Mouse (Mus musculus): ENCODE measurements around the gene Btg4.
A peak's percentile ranks its signal among the peaks of the same experiment; 100 is the strongest.
"Not testable (repeated sequence)": the region's sequence is repeated elsewhere in the genome, so short reads cannot be mapped to it uniquely, and the experiment has no call there.

Btg4 gene

DNA sequence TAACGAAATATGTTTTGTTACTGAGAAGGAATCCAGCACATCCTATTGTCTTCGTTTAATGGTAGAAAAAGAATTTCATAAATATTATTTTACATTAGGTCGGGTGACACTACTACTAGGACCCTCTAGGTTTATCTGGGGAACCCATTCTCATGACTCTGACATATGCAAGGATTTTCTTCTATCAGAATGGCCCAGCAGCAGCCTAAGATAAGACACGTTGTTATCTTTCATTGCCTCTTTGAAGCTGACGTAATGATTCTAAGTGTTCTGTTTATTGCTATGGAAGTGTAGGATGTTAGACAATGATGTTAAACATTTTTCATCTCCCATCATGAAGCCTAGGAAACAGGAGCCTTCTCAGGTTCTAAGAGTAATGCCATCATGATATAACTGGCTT is 33.0 kb downstream of the Btg4 start:
- DNase-seq (ENCODE audit: low spot score) = no peak

DNA sequence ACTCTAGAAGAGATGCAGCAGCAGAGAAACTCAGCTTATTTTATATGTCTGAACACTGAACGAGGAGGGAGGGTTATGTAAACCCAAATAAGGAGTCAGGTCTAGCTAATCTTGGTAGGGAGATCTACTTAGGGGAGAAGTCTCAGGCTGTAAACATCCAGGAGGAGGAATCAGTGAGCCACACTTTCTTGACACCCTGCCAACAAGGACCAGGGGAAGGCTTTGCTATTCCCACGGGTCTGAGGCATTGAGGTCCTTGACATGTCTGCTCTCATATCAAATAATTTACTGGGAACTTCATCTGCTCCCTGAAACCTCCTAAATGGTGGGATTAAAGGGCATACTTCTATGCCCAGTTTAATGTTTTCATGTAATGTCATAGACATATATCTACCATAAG is 35.6 kb downstream of the Btg4 start:
- DNase-seq (ENCODE audit: low spot score) = peak; percentile 32

DNA sequence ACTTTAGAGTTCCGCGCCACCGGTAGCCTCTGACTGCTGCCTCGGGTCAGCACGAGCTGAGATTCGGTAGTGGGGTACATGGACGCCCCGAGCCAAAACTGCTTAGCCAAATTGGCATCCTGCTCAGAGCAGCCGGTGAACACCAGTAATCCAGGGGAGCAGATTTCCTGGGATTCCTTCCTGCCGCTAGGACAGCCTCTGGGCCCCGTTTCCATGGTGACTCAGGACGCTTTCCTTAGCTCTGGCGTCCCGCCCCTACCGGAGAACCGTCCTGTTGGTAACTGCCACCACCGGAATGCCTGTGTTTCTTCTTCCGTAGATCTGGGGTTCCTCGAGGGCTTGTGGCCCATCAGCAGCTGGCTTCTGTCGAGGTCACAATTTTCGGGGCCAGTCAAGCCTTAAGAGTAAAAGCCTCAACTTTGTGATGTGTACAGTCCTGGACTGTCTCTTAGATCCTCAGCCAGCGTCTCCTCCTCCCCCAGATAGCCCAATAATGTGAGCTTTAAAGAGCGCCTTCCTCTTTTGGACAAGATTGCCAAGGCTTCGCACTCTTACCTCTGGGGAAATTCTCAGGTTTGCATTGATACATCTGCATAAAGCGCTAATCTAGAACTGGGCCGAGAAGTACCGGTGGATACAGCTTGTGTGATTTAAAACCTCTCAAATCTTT is 41.2 kb downstream of the Btg4 start, which contains the start of gene 4833427G06Rik:
4833427G06Rik (minus strand) TSS at position 323 of the 670 bp plus-strand sequence.
- no peak for DNase-seq (ENCODE audit: low spot score)

DNA sequence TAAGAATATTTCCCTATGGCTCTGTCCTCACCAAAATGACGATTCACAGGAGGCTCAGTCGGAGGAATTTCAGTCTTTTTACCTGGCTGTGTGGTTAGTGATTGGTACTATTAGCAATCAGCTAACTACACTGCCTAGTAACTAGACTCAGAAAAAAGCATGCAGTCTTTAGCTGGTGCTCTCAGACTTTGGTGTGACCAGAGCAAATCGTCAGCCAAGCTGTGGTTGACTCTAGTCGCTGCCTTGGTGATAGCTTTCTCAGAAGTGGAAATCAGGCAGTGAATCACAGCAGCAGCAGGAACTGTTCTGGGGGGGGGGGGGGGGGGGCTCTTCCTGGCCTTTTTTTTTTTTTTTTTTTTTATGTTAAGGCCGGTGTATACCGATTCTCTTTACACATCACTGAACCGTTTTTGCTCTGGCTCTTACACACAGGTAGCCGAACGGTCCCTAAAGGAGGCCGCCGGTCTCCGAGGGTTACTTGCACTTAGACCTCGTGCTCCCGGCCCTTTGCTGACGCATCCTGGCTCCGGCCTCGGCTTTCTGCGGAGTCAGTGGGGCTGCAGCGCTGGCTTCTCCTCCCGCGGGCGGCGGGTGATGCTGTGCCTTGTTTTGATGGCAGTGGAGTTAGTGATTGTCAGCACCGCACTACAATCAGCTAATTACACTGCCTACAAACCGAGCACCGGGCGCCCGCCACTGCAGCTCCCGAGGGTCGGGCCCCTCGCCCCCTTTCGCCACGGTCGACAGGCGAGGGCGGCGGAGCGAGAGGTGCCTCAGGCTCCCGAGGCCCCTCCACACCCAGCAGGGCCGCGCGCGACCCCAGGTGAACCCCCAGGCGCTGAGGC is 42.5 kb downstream of the Btg4 start:
- DNase-seq (ENCODE audit: low spot score) = peak; percentile 64

DNA sequence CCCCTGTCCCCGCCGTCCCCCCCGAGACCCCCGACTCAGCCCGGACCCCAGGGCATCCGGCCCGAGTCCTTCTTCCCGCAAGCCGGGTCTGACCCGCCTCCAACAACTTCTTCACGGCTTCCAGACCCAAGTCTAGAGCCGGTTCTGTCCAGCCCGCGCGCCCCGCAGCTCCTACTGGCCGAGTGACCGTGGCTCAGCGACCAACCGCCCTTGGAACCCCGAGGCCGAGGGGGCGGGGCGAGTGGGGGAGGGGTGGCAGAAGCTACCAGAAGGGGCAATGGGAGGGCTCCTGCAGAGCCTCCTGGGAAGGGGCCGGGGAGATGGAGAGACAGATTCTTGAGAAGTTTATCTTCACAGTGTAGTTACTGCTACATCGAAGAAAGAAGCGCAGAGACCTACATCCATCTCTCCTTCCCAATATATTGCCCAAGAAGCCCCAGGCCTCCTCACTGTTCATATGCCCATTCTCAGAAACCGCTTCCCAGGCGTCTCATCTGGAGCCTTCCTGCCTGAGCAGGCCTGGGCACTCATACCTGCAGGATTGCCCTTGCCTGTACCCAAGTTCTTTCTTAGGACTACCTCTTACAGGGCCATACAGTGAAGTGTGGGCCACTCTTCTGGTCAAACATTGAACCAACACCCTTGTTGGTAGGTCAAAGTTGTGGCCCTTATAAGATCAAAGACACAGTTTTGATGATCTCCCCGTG is 43.3 kb downstream of the Btg4 start:
- DNase-seq (ENCODE audit: low spot score) = peak; percentile 62

DNA sequence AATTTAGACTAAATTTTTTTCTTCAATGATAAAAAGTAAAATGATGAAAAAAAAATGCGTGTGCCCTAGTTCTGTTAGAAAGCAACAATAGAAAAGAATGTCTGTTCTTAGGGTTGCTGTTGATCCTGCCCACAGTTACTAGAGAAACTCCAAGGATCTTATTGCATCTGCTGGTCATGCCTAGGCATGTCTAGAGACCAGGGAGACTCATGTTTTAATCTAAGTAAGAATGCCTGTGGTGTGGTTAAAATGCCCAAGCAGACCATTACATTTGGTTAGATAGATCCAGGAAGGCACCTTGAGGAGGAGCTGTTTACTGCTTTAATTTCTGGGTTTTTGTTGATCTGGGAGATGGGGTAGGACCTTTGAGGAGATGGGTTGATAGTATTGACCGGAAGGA is 45.0 kb downstream of the Btg4 start:
- DNase-seq (ENCODE audit: low spot score) = no peak

DNA sequence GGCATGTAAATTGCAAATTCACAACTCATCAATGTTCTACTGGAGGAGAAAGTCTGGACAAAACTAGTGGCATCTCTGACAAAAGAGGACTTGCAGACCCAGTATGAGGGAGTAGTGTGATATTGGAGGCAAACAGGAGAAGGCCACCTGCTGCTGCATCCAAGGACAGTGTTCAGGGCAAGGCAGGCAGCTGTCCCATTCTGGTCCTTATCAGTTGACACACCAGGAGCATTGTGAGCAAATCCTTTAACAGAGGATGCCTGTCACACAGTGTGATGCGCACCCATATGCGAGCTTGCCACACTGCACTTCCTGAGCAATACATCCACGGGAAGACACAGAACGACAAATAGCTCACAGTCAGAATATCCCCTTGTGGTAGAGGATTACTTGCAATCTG is 54.1 kb downstream of the Btg4 start:
- no peak for DNase-seq (ENCODE audit: low spot score)

DNA sequence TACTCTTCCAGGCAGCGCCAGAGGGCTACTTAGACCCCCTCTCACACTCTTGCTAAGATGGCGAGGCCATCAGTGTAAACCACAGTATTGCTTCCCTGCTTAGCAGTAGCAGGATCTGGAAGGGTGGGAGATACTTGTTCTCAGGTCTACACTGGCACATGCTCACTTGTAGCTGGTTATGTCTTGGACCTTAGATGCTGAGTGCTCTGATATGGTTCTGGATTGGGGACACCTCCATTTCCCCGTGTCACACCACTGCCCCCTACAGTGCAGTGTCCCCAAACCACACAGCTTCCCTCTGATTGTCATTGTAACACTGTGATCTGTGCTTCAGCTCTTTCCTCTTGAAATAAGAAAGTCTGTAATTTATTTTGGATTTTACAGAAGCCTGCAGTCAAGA is 76.3 kb downstream of the Btg4 start:
- no peak for DNase-seq (ENCODE audit: low spot score)

DNA sequence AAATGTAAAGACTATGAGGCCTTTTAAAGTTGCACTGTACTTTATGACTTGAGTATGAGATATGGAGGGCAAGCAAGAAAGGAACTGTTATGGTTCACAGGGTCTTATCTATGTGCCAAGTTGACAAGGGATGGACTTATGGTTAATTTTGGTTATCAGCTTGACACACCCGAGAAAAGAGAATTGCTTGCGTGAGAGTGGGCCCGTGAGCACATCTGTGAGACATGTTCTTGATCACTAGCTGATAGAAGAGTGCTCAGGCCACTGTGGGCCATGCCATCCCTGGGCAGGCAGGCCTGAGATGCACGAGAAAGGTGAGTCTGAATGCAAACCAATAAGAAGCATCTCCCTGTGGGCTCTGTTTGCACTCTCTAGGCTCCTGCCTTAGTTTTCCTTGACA is 76.7 kb downstream of the Btg4 start:
- DNase-seq (ENCODE audit: low spot score) = no peak

DNA sequence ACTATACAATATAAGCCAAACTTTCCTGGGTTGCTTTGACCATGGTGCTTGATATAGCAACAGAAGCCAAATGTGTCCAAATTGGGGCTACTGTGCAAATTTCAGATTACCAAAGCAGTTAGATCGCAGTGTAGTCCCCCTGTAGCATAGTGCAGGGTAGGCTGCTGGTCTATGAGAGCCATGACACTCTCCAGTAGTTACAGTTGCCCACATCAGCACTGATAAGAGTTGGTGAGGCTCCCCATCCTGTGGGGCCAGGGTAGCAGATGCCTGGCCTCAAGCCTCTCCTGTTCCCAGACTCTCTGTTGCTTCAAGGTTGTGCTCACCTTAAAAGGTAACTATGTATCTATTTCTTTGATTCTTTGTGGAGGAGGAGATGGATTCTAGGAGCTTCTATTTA is 77.1 kb downstream of the Btg4 start:
- DNase-seq (ENCODE audit: low spot score) = no peak

DNA sequence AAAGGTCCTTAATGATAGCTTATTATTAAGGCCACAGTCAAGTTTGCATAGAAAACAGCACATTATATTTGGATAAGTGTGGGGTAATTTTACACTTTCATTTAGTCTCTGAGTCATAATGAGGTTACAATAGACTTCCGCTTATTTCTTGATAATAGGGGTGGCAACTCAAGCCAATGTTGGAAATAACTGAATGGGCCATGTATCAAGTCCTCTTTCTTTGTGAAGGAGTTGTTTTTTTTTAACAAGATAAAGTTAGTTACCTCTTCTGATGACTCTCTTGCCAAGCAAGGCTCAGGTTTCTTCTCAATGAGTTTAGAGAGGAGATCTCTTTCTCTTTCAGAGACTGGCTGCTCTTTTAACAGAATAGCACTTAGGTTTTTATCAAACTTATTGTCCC is 77.6 kb downstream of the Btg4 start:
- DNase-seq (ENCODE audit: low spot score) = no peak

DNA sequence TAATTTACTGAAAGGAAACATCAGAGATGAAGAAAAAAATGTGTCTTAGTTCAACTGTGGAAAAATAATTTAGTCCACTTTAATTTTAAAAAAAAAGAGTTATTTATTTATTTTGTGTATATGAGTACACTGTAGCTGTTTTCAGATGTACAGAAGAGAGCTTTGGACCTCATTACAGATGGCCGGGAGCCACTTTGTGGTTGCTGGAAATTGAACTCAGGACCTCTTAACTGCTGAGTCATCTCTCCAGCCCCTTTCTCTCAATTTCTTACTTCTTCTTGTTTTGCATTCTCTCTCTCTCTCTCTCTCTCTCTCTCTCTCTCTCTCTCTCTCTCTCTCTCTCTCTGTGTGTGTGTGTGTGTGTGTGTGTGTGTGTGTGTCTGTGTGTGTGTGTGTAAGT is 78.7 kb downstream of the Btg4 start:
- not testable (repeated sequence) for DNase-seq (ENCODE audit: low spot score)

DNA sequence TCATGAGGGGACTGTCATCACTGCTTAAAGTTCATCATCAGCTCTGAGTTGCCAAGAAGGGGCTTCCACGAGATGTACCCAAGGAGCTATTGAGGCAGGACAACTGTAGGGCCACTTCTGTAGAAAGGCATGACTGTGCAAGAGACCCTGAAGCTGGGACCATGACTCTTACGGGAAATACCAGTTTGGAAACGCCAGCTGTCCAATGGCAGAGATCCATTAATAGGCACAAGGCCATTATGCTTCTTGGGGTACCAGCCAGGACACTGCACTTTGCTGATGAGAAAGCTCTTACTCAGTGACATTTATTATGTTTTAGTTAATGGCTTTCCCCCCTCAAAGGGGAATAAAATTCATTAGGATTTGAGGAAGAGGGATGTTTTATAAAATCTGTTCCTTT is 80.0 kb downstream of the Btg4 start:
- no peak for DNase-seq (ENCODE audit: low spot score)

DNA sequence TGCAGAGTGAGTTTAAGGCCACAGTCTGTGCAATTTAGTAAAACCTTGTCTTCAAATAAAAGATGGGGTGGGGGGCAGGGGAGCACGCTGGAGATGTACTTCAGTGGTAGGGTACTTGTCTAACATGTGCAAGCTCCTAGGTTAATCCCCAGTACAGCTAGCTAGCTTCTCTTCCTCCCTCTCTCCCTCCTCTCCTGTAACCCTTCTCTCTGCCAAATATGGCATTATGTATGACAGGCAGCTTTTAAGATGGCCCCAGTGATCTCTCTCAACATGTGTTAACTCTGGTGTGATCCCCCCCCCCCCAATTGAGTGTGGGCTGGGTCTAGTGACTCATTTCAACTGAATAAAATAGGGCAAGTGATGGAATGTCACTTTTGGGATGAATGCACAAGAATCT is 82.7 kb downstream of the Btg4 start:
- no peak for DNase-seq (ENCODE audit: low spot score)

DNA sequence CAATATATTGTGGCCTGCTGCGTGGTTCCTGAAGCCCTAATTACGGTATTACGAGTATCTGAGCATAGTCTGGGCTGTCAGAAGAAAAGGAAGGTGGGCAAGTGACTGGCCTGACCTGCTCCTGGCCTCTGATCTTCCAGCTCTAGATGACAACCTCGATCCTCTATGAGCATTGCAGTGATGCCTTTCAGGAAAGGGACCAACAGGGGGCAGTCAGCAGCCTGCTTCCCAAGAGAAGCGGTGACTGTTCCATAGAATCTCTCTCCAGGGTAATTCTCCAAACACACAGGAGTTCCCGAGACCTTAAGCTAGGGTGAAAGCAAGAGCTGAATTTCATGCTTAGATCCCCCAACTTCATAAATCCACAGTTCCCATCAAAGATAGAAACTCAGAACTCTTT is 83.5 kb downstream of the Btg4 start:
- no peak for DNase-seq (ENCODE audit: low spot score)

DNA sequence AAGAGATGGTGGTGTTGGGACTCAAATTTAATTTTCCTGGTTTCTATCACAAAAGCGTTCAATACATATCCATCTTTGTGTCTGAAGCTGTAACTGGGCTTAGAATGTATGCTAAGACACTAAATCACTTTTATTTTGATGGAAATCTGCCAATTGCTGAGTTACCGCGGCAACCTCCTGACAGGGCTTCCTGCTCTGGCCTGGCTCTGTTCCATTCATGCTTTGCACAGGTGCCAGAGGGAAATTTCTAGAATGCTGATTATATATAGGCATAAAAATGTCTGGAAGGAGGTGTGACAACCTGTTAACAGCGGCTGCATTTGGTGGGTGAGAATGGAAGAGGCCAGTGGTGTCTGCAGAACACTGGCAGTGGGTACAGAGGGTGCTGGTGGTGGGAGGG is 85.8 kb downstream of the Btg4 start:
- DNase-seq (ENCODE audit: low spot score) = peak; percentile 57

DNA sequence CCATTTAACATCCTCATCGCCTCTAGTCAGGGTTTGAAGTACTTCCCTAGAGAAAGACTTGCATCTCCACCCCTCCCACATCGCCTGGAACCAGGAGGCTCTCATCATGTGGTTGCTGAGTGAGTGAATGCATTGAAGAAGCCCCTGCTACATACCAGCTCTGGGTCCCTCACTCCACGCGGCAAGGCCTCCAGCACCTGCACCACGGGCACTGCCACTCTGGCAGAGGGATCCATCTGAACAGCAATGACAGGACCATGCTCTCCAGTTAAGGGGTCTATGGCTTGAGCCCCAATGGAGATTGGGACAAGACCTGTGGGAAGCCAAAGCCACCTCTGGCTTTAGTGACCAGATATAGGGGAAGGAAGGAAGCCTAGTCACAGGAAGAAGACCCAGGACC is 86.6 kb downstream of the Btg4 start:
- DNase-seq (ENCODE audit: low spot score) = no peak

DNA sequence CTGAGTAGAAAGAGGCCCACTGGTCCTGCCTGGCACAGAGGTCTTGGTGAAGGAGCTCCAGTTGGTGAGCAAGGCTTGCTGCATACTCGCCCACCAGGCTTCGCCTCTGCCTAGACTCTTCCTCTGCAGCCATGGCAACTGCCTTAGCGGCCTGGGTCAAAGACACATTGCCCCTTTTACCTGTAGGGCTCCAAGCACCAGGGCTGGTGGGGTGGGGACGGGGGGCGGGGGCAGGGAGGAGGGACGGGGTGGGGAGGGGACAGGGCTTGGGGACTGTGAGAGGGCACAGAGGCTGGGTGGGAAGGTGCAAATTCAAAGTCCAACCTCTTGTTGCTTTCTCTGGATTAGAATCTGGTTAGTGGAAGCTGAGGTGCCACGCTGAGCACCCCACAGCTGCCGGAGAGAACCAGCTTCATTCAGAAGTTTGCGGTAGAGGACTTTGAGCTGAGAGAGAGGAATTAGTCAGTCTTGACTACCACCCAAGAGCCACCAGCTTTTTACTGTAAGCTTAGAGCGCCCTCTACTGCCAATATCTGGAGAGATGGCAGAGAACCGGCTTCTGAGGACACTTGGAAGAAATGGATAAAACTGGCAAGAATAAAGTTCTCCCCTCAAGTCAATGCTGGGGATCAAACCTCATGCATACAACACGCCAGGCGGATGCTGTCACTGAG is 91.5 kb downstream of the Btg4 start:
- DNase-seq (ENCODE audit: low spot score) = peak; percentile 81

DNA sequence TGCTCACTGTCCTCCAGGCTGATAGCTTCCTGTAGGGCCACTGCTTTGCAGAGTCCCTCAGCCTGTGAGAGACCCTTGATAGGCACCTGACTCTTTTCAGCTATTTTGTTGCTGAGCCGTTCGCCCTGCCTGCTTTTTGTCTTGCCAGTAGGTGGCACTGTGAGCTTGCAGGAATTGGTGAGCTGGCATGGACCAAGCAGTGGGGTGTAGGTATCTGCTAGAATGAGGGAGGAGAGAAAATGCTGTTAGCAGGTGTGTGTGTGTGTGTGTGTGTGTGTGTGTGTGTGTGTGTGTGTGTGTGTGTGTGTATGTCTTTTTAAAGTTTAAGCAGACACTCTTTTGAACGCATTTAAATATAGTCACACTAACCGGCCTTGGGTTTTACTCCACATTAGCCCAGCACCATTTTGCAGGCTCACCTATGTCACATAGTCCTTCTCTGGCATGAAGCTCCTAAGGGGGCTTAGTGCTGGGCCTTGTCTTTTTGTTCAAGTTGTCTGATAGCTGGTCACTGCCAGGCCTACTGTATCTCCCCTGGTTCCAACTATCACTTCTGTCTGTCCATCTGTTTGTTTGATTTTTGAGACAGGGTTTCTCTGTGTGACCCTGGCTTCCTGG is 101.2 kb downstream of the Btg4 start:
- DNase-seq (ENCODE audit: low spot score) = peak; percentile 65

DNA sequence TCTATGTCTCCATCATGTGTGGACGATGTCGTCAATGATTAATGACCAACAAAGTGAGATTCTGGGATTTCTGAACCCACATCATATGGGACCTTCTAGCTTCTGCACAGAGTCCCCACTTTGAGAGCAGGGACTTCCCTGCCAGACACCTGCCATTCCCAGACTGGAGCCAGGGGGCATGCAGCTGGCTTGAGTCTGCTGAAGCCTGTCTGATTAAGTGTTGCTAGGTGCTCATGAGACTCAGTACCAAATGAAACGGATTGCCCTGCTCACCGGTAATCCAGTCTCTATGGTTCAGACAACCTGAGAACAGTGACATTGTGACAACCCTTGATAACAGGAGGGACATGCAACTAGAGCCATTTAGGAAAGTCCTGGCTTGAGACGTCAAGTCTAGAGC is 103.3 kb downstream of the Btg4 start:
- DNase-seq (ENCODE audit: low spot score) = no peak

DNA sequence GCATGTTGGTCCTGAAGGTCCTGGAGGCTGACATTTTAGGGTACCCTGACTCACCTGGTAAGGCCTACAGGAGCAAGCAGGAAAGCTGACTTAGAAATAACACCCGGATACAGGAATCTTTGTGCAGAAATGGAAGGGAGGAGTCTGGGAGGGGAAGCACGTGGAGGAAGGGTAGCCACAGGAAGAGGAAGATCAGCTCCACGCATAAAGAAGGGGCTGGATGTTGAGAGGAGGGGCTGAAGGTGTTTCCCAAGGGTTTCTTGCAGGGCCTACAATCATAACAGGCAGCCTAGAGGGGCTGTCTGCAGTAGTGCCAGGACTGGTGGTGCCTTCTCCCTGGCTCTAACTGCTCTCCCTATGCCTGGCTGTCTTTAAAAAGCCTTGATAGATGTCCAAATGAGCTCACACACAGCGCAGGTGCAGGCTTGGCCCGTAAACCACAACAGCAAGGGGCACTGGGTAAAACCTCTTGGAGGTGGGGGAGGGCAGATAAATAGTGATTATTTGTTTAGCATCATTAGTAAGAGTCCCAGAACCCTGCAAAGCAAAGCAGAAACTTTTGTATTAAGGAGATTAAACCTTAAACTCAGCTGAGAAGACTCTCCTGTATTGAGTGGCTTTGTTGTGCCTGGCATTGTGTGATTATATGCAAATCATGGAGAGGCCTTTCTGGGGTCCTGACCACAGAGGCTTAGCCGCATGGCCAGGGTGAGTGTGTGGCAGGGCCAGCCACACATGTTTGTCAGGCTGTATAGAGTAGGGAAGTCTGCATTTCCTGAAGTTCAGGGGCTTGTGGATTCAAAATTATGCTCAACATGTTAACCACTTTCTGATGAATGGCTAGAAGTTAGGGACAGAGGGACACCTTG is 104.8 kb downstream of the Btg4 start, which contains the start of gene Gm32742:
Gm32742 (minus strand) TSS at position 206 of the 869 bp plus-strand sequence.
- DNase-seq (ENCODE audit: low spot score) = no peak

Measured in MN1 (cell line).